Mouse (Mus musculus): Measurements from ENCODE around the gene Bend7. TPM values are rescaled to one million over a fixed set of nuclear protein-coding genes. Genes with fewer than 3 reads are reported as not detected.

Gene Bend7
- total RNA-seq, 1 experiment from 2014 or later: 2.6 TPM

DNA sequence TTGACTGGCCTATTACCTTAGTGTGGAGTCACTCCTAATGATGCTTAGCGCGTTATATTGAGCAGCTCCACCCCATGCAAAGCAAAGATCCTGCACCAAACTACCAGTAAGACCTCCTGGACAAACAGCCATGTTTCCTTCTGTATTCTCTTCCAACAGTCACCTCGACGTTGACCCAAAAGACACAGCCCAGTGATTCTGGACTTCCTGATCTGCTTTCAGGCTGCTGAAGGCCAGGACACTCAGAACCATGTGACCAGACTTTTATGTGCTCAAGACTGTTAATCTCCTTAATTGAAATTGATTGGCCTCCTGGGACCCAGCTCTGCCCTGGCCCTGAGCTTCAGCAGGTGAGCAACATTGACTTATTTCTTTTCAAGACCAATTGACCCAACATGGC, 111.4 kb downstream of the Bend7 start:
- no peak for ATAC-seq (replicated peaks in 1 of 2; ENCODE audit: insufficient read depth in 1 of 2, low FRiP score in 2 of 2, low TSS enrichment in 1 of 2, low read depth in 1 of 2, poor library complexity in 2 of 2, severe bottlenecking in 2 of 2)

DNA sequence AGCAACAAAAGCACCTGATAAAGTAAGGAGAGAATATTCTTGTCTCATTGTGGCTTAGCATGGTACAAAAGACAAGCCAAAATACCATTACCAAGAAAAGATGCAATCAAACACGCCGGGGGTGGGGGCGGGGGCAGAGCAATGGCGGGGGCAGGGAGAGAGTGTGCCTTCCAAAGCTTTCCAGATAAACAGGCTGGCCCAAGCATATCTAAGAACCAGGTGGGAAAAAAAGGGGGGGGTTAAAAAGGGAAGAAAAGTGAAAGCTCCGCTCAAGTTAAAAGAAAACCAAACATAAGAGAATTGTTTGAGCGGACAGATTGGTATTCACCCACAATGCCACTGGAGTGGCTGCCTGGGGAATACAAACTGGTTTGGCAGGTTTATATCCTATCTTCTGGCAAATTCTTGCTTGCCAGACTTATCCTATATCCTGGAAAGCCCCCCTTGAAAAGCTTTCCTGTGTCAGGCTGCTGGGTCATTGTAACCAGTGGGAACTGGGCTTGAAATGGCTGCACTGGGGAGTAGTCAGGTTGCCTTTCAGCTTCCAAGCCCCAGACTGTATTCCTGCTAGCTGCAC, 111.9 kb downstream of the Bend7 start:
- ATAC-seq (replicated peaks in 1 of 2; ENCODE audit: insufficient read depth in 1 of 2, low FRiP score in 2 of 2, low TSS enrichment in 1 of 2, low read depth in 1 of 2, poor library complexity in 2 of 2, severe bottlenecking in 2 of 2): no peak

DNA sequence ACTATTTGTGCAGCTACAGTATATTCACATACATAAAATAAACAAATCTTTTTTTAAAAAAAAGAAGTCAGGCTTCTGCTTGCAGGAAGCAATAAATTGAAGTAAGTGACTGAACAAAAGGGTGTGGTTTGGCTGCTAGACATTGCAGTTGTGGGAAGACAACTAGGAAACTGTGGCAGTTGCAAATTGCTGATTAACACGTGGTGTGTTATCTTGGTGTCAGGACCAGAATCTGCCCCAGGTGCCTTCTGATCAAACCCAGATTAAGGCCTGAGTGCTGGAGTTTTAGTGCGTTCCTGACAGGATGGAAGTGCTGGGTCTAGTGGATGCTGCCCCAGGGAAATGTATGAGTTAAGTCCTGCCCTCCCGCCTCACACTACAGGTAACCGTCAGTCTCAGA, 113.9 kb downstream of the Bend7 start:
- peak; percentile 90 for ATAC-seq (replicated peaks in 1 of 2; ENCODE audit: insufficient read depth in 1 of 2, low FRiP score in 2 of 2, low TSS enrichment in 1 of 2, low read depth in 1 of 2, poor library complexity in 2 of 2, severe bottlenecking in 2 of 2)

DNA sequence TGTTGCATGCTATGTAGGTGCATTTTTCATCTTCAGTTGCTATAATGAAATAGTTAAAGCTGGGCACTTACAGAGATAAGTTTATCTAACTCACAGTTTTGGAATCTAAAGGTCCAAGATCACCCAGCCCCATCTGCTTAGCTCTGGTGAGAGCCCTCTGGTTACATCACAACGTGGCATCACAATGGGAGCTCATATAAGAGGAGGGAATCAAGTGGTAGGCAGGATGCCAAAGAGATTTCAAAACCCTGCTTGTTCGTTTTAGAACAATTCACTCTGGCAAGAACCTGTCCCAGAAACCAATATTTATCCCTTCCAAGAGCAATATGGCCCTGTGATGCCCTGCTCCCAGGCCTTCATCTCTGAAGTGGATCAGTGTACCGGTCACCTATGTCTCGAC, 114.5 kb downstream of the Bend7 start:
- ATAC-seq (replicated peaks in 1 of 2; ENCODE audit: insufficient read depth in 1 of 2, low FRiP score in 2 of 2, low TSS enrichment in 1 of 2, low read depth in 1 of 2, poor library complexity in 2 of 2, severe bottlenecking in 2 of 2): no peak

DNA sequence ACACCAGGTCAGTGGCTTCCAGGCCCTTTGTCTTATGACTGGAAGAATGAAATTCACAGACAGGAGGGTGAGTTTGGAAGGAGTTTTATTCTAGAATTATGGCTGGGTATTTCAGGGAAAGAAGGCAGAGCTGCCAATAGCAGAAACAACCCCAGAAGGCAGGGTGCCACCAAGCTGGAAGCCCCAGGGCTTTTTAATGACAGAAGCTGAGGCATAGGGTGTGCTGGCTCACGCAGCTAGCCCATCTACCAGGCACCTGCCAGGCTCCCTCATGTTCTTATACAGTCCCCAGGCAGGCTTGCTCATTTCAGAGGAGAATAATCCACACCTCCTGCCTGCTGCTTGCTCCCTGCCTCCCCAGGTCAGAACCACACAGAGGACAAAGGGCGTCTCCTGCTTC, 131.8 kb downstream of the Bend7 start:
- no peak for ATAC-seq (replicated peaks in 1 of 2; ENCODE audit: insufficient read depth in 1 of 2, low FRiP score in 2 of 2, low TSS enrichment in 1 of 2, low read depth in 1 of 2, poor library complexity in 2 of 2, severe bottlenecking in 2 of 2)

Other genes with a start within 250 kb of the Bend7 start
- 79.3 and 94.4 TPM in 2 replicates for gene Prpf18, start 65.7 kb upstream of the Bend7 start, total RNA-seq (2017)
- 46.9 and 49.6 TPM in 2 replicates for gene Sephs1, start 163.7 kb downstream of the Bend7 start, total RNA-seq (2017)
- 20.8 and 59.4 TPM in 2 replicates for gene Phyh, start 201.2 kb downstream of the Bend7 start, total RNA-seq (2017)

All from hematopoietic stem cell, adult 5-6 weeks (primary cell).